Mouse (Mus musculus) liver, adult (tissue): ENCODE measurements at regions not wholly inside any gene's neighbourhood (a gene's known extent, or its start where the extent isn't known, plus 50 kb on each side); places are given as distances from the start of the nearest gene placed in this dataset.

Experiments
- GATA4 ChIP-seq: IDR thresholded peaks from 2 replicates; pipeline ENCODE4 v1.6.1; 2014; ENCODE audit warnings: mild to moderate bottlenecking, low read length; ENCODE audit not compliant: insufficient replicate concordance

GRCm38 (mm10) chr7:130068316-130068715, 451.9 kb downstream of the Ate1 start:
- TF ChIP-seq GATA4, result no peak

DNA sequence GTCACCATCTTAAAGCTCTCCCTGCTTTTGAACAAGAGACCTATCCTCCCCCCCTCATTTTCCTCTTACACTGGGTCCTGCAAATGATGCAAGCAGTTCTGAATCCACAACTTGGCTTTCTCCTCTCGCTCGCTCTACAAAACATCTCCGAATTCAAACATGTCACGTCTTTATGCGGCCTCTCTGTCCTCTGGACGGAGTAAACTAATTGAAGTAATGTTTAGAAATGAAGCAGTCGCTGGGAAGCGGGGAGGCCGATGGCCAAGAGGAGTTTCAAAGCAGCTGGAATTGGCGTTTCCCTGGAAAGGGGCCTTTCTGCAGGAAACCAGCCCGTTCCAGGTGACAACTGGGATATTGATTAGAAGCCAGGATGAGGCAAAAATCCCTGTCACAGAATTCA, 446.8 kb downstream of the Ate1 start:
- TF ChIP-seq GATA4, result no peak

GRCm38 (mm10) chr7:130073890-130074819, 446.0 kb downstream of the Ate1 start:
- TF ChIP-seq GATA4, result no peak

- no peak for TF ChIP-seq GATA4
Observed at GRCm38 (mm10) chr7:130082662-130083061, 437.5 kb downstream of the Ate1 start.

DNA sequence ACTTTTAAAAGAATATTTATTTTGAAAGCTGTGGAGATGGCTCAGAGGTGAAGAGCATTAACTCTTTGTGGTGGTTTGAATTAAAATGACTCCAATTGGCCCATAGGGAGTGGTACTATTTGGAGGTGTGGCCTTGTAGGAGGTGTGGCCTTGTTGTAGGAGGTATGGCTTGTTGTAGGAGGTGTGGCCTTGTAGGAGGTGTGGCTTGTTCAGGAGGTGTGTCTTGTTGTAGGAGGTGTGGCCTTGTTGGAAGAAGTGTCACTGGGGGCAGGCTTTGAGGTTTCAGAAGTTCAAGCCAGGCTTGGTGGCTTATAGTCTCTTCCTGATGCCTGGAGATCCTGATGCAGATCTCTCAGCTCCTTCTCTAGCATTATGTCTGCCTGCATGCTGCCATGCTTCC, 434.5 kb downstream of the Ate1 start:
- no peak for TF ChIP-seq GATA4

GRCm38 (mm10) chr7:130089896-130090610, 430.1 kb downstream of the Ate1 start:
- TF ChIP-seq GATA4, result no peak

- TF ChIP-seq GATA4, result no peak
Observed at GRCm38 (mm10) chr7:130091942-130092341, 428.2 kb downstream of the Ate1 start.

GRCm38 (mm10) chr7:130095141-130095540, 425.0 kb downstream of the Ate1 start:
- TF ChIP-seq GATA4, result no peak

GRCm38 (mm10) chr7:130098606-130099005, 421.6 kb downstream of the Ate1 start:
- TF ChIP-seq GATA4, result no peak

GRCm38 (mm10) chr7:130102671-130103070, 417.5 kb downstream of the Ate1 start:
- no peak for TF ChIP-seq GATA4

DNA sequence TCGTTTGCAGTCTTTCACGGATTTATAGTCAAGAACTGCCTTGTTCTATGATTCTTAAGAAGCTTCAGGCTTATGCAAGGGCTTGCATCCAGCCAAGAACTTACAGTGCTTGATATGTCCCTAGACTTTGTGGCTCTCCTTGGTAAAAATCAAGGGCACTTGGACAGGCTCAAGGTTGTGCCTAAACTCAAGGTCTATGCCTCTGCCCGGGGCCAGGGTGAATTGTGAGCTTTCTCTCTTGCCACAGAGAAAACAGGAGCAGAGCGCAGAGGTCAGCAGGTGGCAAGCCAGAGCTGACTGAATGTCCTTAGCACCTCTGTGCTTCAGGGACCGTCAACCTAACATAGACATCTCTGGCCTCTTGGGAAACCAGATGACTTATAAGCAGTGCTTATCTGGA, 413.2 kb downstream of the Ate1 start:
- TF ChIP-seq GATA4, result no peak

DNA sequence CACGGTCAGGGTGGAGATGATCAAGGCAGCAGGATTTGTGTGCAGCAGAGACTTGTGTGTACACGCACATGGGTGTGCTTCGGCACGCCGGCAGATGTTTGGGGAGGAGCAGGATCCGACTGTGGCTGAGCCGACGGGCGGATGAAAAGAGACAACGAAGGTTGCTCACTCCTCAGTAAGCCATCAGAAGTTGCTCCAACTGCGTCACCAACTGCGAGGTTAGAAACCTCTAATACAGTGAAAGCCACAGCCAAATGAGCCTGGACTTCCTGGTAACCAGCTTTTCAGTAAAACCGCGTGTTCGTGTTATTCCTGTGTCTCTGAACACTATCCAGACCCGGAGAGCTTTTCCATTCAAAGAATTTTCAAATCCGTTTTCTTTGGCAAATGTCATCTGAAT, 411.8 kb downstream of the Ate1 start:
- TF ChIP-seq GATA4, result no peak
